Mouse (Mus musculus) layer of hippocampus, postnatal 10 days (tissue): ENCODE measurements around the gene Eid3. TPM values are rescaled to one million over a fixed set of nuclear protein-coding genes. Genes with fewer than 3 reads are reported as not detected.

Experiments used
- DNase-seq, 2 experiments: peaks; one replicate each; pipeline ENCODE4 v3.0.0; 2021; ENCODE audit warnings: low spot score in 2 of 2
- total RNA-seq, 2 experiments: library from RNA; stranded (reverse); gene quantifications; 2 replicates each; pipeline ENCODE4 v1.2.3; 2021

Eid3 gene
- total RNA-seq, 2 experiments from 2014 or later: 2.7 to 4.0 TPM

GRCm38 (mm10) chr10:82908526-82908925, 42.1 kb downstream of the Eid3 start:
- DNase-seq: no peak

DNA sequence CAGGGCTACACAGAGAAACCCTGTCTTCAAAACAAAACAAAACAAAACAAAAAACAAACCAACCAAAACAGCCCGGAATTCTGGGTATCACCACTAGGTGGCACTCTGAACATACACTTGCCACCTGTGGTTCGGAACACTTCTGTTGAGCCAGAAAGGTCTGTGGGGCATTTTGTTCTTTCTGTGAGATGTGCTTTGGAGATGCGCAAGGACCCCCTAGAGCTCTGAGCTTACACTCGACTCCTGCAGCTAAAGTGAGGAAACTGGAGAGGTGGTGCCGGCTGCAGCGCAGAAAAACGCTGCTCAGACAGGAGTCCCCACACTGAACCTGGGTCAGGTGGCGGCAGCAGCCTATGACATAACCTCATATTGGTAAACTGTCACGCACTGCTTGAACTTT, 43.0 kb downstream of the Eid3 start:
- DNase-seq: peak; percentile 79 to 83

GRCm38 (mm10) chr10:82910198-82910597, 43.8 kb downstream of the Eid3 start:
- peak in 1 of 2 experiments; percentile 27 for DNase-seq

GRCm38 (mm10) chr10:82913238-82913637, 46.8 kb downstream of the Eid3 start:
- no peak for DNase-seq

- DNase-seq: no peak
Observed at GRCm38 (mm10) chr10:82913772-82914171, 47.3 kb downstream of the Eid3 start.

Other genes with a start within 250 kb of the Eid3 start
- 10 to 100 TPM; 13.4 to 18.8 TPM for gene 1190007I07Rik, start 243.4 kb upstream of the Eid3 start, total RNA-seq
- 10 to 100 TPM; 80.4 to 84.4 TPM for gene Tdg, start 236.8 kb upstream of the Eid3 start, total RNA-seq
- 1 to 10 TPM; 5.6 to 6.1 TPM for gene Glt8d2, start 176.0 kb upstream of the Eid3 start, total RNA-seq
- 10 to 100 TPM; 41.8 to 42.0 TPM for gene Hcfc2, start 170.5 kb upstream of the Eid3 start, total RNA-seq
- 10 to 100 TPM; 64.2 to 68.3 TPM for gene Nfyb, start 102.5 kb upstream of the Eid3 start, total RNA-seq
- gene Txnrd1, start 32.7 kb upstream of the Eid3 start, total RNA-seq: 10 to 100 TPM; 74.1 to 77.4 TPM
- gene Chst11, start 118.9 kb downstream of the Eid3 start, total RNA-seq: 10 to 100 TPM; 51.2 to 56.1 TPM